Mouse (Mus musculus): ENCODE data around the gene Ush1c. TPM values are rescaled to one million over a fixed set of nuclear protein-coding genes. Genes with fewer than 3 reads are reported as not detected.
A peak's percentile ranks its signal among the peaks of the same experiment; 100 is the strongest.

Gene Ush1c
- polyA plus RNA-seq (2014; fragmentation: Nextera tagmentation; extraction: Ambion mirVana), result 36.6 and 36.8 TPM in 2 replicates

GRCm38 (mm10) chr7:46238346-46238745, at the start of gene Ush1c:
TSS of gene Ush1c (minus strand) at chr7:46238503.
- DNase-seq (ENCODE audit: low spot score) (peak; percentile 64), ATAC-seq (replicated peaks; ENCODE audit: low FRiP score, low TSS enrichment, low read depth) (peak; percentile 71)
- Histone ChIP-seq H3K27ac (ENCODE audit: low read depth) (peak within 1 kb of the TSS; percentile 78), H3K27me3 (replicated peaks; ENCODE audit: control insufficient read depth, insufficient read depth, low read length) (no peaks in the 10 kb centered on the region), H3K36me3 (ENCODE audit: control insufficient read depth, insufficient read depth, low read length) (no peaks in the 10 kb centered on the region), H3K4me3 (ENCODE audit: low read depth, low read length) (peak within 1 kb of the TSS; percentile 33), H3K4me1 (replicated peaks; ENCODE audit: control insufficient read depth, insufficient read depth, low read length) (no peaks in the 10 kb centered on the region), H3K4me2 (ENCODE audit: low read length) (peak within 1 kb of the TSS; percentile 44), H3K9ac (ENCODE audit: low read length) (peak within 1 kb of the TSS; percentile 47), H3K9me3 (ENCODE audit: control insufficient read depth, low read length) (no peaks in the 10 kb centered on the region)
- WGBS, result 19% methylated on average over 10 of the region's 10 CpGs

GRCm38 (mm10) chr7:46287051-46287450, 48.7 kb upstream of the Ush1c start:
- H3K9me3 ChIP-seq (ENCODE audit: control insufficient read depth, low read length), result no peaks in the 10 kb centered on the region
- no peaks in the 10 kb centered on the region for H3K27me3 ChIP-seq (replicated peaks; ENCODE audit: control insufficient read depth, insufficient read depth, low read length)
- H3K4me3 ChIP-seq (ENCODE audit: low read depth, low read length), result no peak overlapping the region
- no peaks in the 10 kb centered on the region for H3K36me3 ChIP-seq (ENCODE audit: control insufficient read depth, insufficient read depth, low read length)
- ATAC-seq (replicated peaks; ENCODE audit: low FRiP score, low TSS enrichment, low read depth), result no peak
- H3K27ac ChIP-seq (ENCODE audit: low read depth), result no peak overlapping the region
- H3K4me1 ChIP-seq (replicated peaks; ENCODE audit: control insufficient read depth, insufficient read depth, low read length), result no peaks in the 10 kb centered on the region
- no peak for DNase-seq (ENCODE audit: low spot score)
- H3K4me2 ChIP-seq (ENCODE audit: low read length), result no peak overlapping the region
- 23% methylated on average over 8 of the region's 8 CpGs for WGBS
- no peak overlapping the region for H3K9ac ChIP-seq (ENCODE audit: low read length)

GRCm38 (mm10) chr7:46286391-46286790, 48.1 kb upstream of the Ush1c start:
- WGBS, result 87% methylated on average over 4 of the region's 4 CpGs
- ATAC-seq (replicated peaks; ENCODE audit: low FRiP score, low TSS enrichment, low read depth), result no peak
- H3K4me3 ChIP-seq (ENCODE audit: low read depth, low read length), result no peak overlapping the region

GRCm38 (mm10) chr7:46285161-46285839, 47.0 kb upstream of the Ush1c start:
- Histone ChIP-seq H3K4me1 (replicated peaks; ENCODE audit: control insufficient read depth, insufficient read depth, low read length) (no peaks in the 10 kb centered on the region), H3K4me3 (ENCODE audit: low read depth, low read length) (no peak overlapping the region), H3K27ac (ENCODE audit: low read depth) (no peak overlapping the region), H3K27me3 (replicated peaks; ENCODE audit: control insufficient read depth, insufficient read depth, low read length) (no peaks in the 10 kb centered on the region), H3K9me3 (ENCODE audit: control insufficient read depth, low read length) (no peaks in the 10 kb centered on the region), H3K36me3 (ENCODE audit: control insufficient read depth, insufficient read depth, low read length) (no peaks in the 10 kb centered on the region), H3K9ac (ENCODE audit: low read length) (no peak overlapping the region), H3K4me2 (ENCODE audit: low read length) (no peak overlapping the region)
- ATAC-seq (replicated peaks; ENCODE audit: low FRiP score, low TSS enrichment, low read depth), result no peak
- WGBS, result 80% methylated on average over 12 of the region's 12 CpGs
- no peak for DNase-seq (ENCODE audit: low spot score)

More at GRCm38 (mm10) chr7:46286391-46286790, 48.1 kb upstream of the Ush1c start:
- no peaks in the 10 kb centered on the region for H3K4me1 ChIP-seq (replicated peaks; ENCODE audit: control insufficient read depth, insufficient read depth, low read length)
- no peak overlapping the region for H3K4me2 ChIP-seq (ENCODE audit: low read length)
- H3K27me3 ChIP-seq (replicated peaks; ENCODE audit: control insufficient read depth, insufficient read depth, low read length), result no peaks in the 10 kb centered on the region
- no peaks in the 10 kb centered on the region for H3K36me3 ChIP-seq (ENCODE audit: control insufficient read depth, insufficient read depth, low read length)
- H3K9me3 ChIP-seq (ENCODE audit: control insufficient read depth, low read length), result no peaks in the 10 kb centered on the region
- DNase-seq (ENCODE audit: low spot score), result no peak
- no peak overlapping the region for H3K9ac ChIP-seq (ENCODE audit: low read length)
- no peak overlapping the region for H3K27ac ChIP-seq (ENCODE audit: low read depth)

GRCm38 (mm10) chr7:46283681-46284080, 45.4 kb upstream of the Ush1c start:
- no peaks in the 10 kb centered on the region for H3K9me3 ChIP-seq (ENCODE audit: control insufficient read depth, low read length)
- no peak for ATAC-seq (replicated peaks; ENCODE audit: low FRiP score, low TSS enrichment, low read depth)
- H3K4me3 ChIP-seq (ENCODE audit: low read depth, low read length), result no peak overlapping the region
- no peaks in the 10 kb centered on the region for H3K27me3 ChIP-seq (replicated peaks; ENCODE audit: control insufficient read depth, insufficient read depth, low read length)
- H3K9ac ChIP-seq (ENCODE audit: low read length), result no peak overlapping the region
- WGBS, result 74% methylated on average over 10 of the region's 10 CpGs
- H3K4me2 ChIP-seq (ENCODE audit: low read length), result no peak overlapping the region
- H3K36me3 ChIP-seq (ENCODE audit: control insufficient read depth, insufficient read depth, low read length), result no peaks in the 10 kb centered on the region
- H3K27ac ChIP-seq (ENCODE audit: low read depth), result no peak overlapping the region
- no peak for DNase-seq (ENCODE audit: low spot score)
- no peaks in the 10 kb centered on the region for H3K4me1 ChIP-seq (replicated peaks; ENCODE audit: control insufficient read depth, insufficient read depth, low read length)

- no peaks in the 10 kb centered on the region for H3K4me1 ChIP-seq (replicated peaks; ENCODE audit: control insufficient read depth, insufficient read depth, low read length)
- no peak overlapping the region for H3K27ac ChIP-seq (ENCODE audit: low read depth)
- ATAC-seq (replicated peaks; ENCODE audit: low FRiP score, low TSS enrichment, low read depth), result no peak
- H3K27me3 ChIP-seq (replicated peaks; ENCODE audit: control insufficient read depth, insufficient read depth, low read length), result no peaks in the 10 kb centered on the region
- H3K4me3 ChIP-seq (ENCODE audit: low read depth, low read length), result no peak overlapping the region
- no peak overlapping the region for H3K9ac ChIP-seq (ENCODE audit: low read length)
- H3K4me2 ChIP-seq (ENCODE audit: low read length), result no peak overlapping the region
- H3K9me3 ChIP-seq (ENCODE audit: control insufficient read depth, low read length), result no peaks in the 10 kb centered on the region
- WGBS, result 66% methylated on average over 7 of the region's 7 CpGs
- no peaks in the 10 kb centered on the region for H3K36me3 ChIP-seq (ENCODE audit: control insufficient read depth, insufficient read depth, low read length)
- DNase-seq (ENCODE audit: low spot score), result no peak
These were observed 44.0 kb upstream of the Ush1c start for GRCm38 (mm10) chr7:46282276-46282675.

GRCm38 (mm10) chr7:46280896-46281295, 42.6 kb upstream of the Ush1c start:
- no peak overlapping the region for H3K27ac ChIP-seq (ENCODE audit: low read depth)
- H3K27me3 ChIP-seq (replicated peaks; ENCODE audit: control insufficient read depth, insufficient read depth, low read length), result no peaks in the 10 kb centered on the region
- DNase-seq (ENCODE audit: low spot score) (no peak), ATAC-seq (replicated peaks; ENCODE audit: low FRiP score, low TSS enrichment, low read depth) (no peak)
- H3K4me1 ChIP-seq (replicated peaks; ENCODE audit: control insufficient read depth, insufficient read depth, low read length), result no peaks in the 10 kb centered on the region
- no peaks in the 10 kb centered on the region for H3K9me3 ChIP-seq (ENCODE audit: control insufficient read depth, low read length)
- no peak overlapping the region for H3K4me2 ChIP-seq (ENCODE audit: low read length)
- no peaks in the 10 kb centered on the region for H3K36me3 ChIP-seq (ENCODE audit: control insufficient read depth, insufficient read depth, low read length)
- no peak overlapping the region for H3K9ac ChIP-seq (ENCODE audit: low read length)
- H3K4me3 ChIP-seq (ENCODE audit: low read depth, low read length), result no peak overlapping the region

- ATAC-seq (replicated peaks; ENCODE audit: low FRiP score, low TSS enrichment, low read depth) (no peak), DNase-seq (ENCODE audit: low spot score) (peak; percentile 81)
- H3K4me1 ChIP-seq (replicated peaks; ENCODE audit: control insufficient read depth, insufficient read depth, low read length), result no peaks in the 10 kb centered on the region
- no peak overlapping the region for H3K9ac ChIP-seq (ENCODE audit: low read length)
- H3K27ac ChIP-seq (ENCODE audit: low read depth), result no peak overlapping the region
- H3K27me3 ChIP-seq (replicated peaks; ENCODE audit: control insufficient read depth, insufficient read depth, low read length), result no peaks in the 10 kb centered on the region
- no peaks in the 10 kb centered on the region for H3K9me3 ChIP-seq (ENCODE audit: control insufficient read depth, low read length)
- no peak overlapping the region for H3K4me3 ChIP-seq (ENCODE audit: low read depth, low read length)
- H3K4me2 ChIP-seq (ENCODE audit: low read length), result no peak overlapping the region
- H3K36me3 ChIP-seq (ENCODE audit: control insufficient read depth, insufficient read depth, low read length), result no peaks in the 10 kb centered on the region
- WGBS, result 16% methylated on average over 6 of the region's 6 CpGs
These were observed 41.6 kb upstream of the Ush1c start for GRCm38 (mm10) chr7:46279946-46280345.

GRCm38 (mm10) chr7:46276156-46276555, 37.9 kb upstream of the Ush1c start:
- Histone ChIP-seq H3K4me1 (replicated peaks; ENCODE audit: control insufficient read depth, insufficient read depth, low read length) (no peaks in the 10 kb centered on the region), H3K4me2 (ENCODE audit: low read length) (no peak overlapping the region), H3K4me3 (ENCODE audit: low read depth, low read length) (no peak overlapping the region), H3K9me3 (ENCODE audit: control insufficient read depth, low read length) (no peaks in the 10 kb centered on the region), H3K36me3 (ENCODE audit: control insufficient read depth, insufficient read depth, low read length) (no peaks in the 10 kb centered on the region), H3K27ac (ENCODE audit: low read depth) (no peak overlapping the region), H3K27me3 (replicated peaks; ENCODE audit: control insufficient read depth, insufficient read depth, low read length) (no peaks in the 10 kb centered on the region), H3K9ac (ENCODE audit: low read length) (no peak overlapping the region)
- 55% methylated on average over 5 of the region's 5 CpGs for WGBS
- ATAC-seq (replicated peaks; ENCODE audit: low FRiP score, low TSS enrichment, low read depth), result no peak
- no peak for DNase-seq (ENCODE audit: low spot score)
